Mouse (Mus musculus): ENCODE results near the gene 4930415O20Rik.

DNA sequence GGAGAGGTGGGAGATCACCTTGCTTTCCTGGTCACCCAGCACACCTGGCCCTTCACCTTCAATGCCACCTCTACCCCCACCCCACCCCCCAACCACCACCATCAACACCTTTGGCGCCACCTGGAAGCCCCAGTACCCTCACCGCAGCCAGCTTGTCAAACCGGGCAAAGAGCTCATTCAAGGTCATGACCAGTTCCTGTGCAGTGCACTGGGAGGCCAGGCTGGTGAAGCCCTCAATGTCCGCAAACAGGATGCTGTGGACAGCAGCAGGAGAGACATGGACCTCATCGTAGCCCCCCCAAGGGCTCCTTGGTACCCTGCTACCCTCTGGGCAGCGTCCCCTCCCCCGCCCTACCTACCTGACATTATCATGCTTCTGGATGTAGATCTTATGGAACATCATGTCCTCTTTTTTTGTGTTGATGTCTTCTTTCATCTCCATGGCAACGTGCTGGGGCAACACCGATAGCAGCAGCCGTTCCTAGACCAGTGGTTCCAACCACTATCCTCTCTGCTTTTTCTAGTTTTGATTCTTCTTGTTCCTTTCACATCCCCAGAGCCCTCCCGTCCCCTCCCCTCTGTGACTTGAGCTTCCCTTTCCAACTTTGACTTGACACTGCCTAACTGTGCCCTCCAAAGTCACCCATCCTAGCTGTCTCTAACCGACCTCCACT, 29.4 kb downstream of the 4930415O20Rik start:
- TF ChIP-seq CTCF (IDR thresholded peaks at IDR 0.05; ENCODE audit: low read depth) (no peak), EP300 (IDR thresholded peaks at IDR 0.05; ENCODE audit: low read depth) (no peak)

Data from liver, embryonic 14.5 days (tissue).